Mouse (Mus musculus) adrenal gland, postnatal 4 days (tissue): ENCODE measurements at regions not wholly inside any gene's neighbourhood (a gene's known extent, or its start where the extent isn't known, plus 50 kb on each side); places are given as distances from the start of the nearest gene placed in this dataset.
"Not testable (repeated sequence)": the region's sequence is repeated elsewhere in the genome, so short reads cannot be mapped to it uniquely, and the experiment has no call there.

Experiments
- DNase-seq, 2 experiments: peaks; one replicate each; pipeline ENCODE4 v3.0.0; 2021 to 2022; ENCODE audit warnings: low spot score in 2 of 2, mixed read lengths in 2 of 2

DNA sequence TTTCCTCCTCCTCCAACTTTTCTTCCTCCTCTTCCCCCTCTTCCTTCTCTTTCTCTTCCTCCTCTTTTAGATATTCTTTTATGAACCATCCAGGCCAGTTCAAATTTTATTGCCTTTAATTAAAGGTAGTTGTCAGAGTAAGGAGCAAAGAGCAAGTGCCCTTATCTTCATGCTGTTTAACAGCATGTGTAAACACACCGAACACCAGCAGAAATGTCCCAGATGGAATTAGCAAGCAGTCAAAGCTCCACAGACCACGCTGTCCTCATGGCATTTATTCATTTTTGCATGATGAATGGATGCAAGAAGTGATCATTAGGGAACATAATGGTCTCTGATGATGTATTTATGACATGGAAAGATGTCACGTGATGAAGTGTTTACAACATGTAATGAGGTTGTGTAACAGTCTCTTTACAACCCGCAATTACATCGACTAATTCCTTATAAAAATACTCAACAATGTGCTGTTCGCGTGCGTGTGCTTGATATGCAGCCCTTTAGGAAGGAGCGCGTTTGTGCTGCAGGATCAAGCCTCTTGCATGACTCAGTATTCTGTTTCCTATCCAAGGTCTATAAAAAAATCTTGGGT is 187.0 kb downstream of the Bmp2 start:
- DNase-seq = no peak

DNA sequence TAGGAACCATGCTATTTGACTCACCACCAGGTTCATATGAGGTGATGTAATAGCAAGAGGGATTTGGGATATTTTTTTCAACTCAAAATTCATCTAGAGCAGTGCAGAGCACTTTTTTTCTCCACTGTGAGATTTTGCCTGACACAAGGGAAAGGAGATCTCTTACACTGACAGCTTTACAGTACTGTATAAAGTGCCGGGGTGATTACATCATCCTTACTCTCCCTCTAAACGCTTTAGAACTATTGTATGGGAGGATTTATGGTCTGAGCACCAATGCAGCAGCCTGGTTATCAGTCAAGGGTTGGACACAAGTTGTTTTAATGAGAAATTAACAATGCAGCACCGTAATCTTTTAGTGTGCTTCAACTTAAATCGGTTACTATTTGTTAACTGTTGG is 196.5 kb downstream of the Bmp2 start:
- no peak for DNase-seq

DNA sequence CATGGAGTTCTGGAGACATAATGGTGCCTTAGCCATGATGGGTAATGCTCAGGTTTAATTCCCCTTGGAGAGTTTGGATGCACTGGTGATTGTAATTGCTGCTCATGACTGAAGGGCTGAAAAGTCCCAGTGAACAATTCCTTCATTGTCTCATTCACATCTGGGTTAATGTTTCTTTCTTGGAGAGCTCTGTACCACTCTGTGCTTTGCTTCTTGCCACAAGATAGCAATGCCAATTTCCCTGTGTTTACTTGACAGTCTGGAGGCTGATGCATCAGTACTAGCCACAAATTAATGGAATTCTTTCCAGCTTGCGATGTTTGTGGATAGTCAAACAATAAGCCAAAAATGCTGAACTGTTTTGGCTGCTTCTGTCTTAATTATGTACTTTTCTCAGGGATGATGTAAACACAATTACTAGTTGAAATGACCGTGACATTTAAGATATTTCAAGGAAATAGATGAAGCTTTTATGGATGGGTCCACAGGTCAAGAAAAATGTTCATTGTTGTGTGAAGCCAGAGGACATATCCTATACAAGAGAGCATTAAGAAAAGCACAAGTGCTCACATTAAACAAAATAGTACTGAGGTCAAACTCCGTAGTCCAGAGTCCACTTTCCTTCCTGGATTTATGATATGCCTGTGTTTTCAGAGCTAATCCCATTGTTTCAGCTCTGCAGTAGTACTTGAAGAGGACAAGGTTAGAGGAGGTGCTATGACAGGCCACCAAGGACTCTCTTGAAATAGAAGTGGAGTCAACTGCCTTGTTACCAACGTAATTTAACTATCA is 198.1 kb downstream of the Bmp2 start:
- no peak for DNase-seq

DNA sequence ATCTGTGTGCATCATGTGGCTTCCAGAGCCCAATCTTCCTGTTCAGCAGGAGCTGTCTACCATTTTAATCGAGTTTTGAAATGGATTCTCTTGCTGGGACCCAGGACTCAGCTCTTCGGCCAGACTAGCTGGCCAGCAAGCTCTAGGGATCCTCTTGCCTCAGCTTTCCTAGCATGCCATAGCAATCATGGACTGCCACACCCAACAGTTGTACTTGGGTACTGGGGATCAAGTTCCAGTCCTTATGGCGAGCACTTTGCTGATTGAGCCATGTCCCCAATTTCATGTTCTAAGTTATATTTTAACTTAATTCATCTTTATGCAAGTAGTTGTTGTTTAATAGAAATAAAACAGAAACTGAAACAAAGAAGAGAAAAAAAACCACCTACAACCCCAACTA is 202.1 kb downstream of the Bmp2 start:
- no peak for DNase-seq

DNA sequence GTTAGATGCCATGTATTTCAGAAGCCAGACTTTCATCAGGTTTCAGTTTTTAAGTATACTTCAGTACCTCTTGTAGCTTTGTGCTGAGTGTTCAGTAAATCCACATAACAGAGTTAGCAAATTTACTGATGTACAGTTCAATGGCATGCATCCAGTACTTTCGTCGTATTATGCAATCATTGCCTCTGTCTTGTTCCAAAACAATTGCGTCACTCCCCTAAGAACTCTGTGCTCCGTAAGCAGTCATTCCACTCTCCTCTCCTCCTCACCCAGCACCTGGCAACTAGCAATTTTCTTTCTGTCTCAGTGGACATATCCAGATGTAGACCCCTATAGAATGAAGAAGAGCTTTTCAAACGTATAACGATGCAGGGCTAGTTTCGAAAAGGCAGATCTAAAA is 209.5 kb downstream of the Bmp2 start:
- no peak for DNase-seq

DNA sequence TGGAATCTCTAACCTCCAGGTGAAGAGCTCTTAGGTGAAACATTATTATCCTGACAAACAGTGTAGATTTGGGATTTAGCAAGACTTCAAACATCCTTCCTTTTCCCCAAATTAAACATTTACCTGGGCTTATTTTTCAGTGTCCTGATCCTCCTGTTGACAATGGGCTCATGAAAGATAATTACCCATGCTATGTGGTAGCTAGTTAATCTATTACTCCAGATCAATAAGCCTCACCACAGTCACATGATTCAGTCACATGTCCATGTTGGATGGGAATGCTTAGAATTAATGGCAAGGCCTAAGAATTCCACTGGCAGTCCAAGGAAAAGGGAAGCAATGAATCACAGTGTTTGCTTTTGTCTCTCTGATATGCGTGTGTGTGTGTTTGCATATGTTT is 216.6 kb downstream of the Bmp2 start:
- DNase-seq = no peak

DNA sequence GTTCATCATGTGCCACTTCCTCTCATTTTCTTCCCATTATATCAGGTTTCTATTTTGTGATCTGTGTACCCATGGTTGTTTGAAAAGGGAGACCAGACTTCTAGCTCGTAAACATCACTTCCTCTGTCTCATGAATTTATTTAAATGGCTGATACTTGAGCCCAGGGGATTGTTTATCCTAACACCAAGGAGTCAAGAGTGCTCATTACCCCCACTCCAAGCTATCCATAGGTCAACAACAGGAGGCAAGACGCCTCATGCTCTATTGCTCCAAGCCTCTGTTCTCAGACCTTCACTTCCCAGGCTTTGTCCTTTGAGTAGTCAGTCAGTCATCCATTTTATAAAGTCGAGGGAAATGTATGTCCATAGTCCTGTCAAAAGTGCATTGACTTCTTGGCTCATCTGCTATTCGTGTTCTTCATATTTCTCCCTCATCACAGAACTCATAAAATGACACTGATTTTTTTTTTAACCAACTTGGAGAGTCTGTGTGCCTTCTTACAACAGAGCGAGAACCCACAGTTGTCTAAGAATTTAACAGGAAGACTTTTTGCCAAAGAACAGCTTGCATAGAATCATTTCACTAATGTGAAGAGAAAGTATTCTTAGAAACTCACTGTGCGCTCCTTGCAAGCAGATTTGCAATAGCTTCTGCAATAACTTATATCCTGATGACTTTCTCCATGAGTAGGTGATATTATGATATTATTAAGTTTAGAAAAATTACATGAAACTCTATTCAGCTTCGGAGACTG is 231.8 kb downstream of the Bmp2 start:
- no peak for DNase-seq

DNA sequence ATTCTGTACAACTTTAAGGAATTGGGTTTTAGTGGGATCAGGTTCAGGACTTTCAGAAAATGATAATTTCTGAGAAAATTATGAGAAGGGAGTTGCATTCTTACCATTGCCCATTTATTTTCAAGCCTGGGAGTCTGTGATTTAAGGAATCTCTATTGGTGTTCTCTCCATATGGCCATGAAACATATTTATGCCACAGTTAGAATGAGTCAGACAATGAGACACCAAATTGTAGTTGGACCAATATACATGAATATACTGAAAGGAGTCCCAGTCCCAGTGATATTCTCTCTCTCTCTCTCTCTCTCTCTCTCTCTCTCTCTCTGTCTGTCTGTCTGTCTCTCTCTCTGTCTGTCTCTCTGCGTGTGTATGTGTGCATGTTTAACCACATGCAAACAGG is 239.1 kb downstream of the Bmp2 start:
- DNase-seq = no peak

DNA sequence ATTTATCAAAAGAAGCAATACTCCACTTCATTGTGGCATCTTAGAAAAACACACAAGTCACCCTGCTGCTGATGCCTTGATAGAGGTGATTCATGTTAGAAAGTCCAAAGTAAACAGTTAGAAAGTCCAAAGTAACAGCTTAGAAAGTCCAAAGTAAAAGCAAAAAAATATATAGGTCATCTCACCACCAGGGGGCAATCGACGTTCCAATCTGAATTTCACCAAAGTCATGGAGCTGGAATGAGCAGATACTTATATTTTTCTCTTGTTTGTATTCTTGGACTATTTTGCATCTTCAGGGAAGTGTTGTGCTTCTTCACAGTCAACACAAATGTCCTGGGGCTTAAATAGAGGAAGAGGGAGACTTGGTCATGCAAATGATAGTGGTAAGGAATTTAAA is 241.3 kb downstream of the Bmp2 start:
- peak in 1 of 2 experiments; percentile 5 for DNase-seq

DNA sequence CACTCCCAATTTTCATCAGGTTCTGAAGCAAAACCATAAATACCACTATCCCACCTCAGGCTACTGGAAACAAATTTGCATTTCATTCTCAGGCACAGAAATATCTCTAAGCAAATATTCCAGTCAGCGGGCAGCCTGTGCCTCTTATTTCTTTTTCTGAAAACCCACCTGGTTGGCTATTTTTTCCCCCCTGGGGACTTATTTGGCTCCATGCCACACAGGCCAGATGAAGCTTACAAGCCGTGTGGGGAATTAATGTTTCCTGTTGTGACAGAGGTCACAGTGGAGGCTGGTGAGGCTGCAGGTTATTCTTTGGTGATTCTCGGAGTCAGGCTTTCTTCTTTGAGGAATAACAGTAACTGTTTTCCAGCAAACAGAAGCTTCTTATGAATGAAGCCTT is 250.7 kb downstream of the Bmp2 start:
- no peak for DNase-seq

DNA sequence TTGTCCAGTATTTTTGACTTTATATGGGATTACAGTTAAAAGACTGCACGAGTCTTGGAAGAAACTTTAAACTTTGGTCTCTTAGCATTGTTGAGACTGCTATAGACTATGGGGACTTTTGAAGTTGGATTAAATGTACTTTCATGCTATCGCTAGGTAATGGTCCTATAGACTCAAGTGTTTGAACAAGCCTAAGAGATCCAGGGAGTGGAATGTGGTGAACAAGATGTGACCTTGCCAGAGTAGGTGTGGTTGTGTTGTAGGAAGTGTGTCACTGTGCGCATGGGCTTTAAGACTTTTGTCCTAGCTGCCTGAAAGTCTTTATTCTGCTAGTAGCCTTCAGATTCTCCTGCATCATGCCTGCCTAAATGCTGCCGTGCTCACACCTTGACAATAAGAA is 269.5 kb downstream of the Bmp2 start:
- DNase-seq = no peak

DNA sequence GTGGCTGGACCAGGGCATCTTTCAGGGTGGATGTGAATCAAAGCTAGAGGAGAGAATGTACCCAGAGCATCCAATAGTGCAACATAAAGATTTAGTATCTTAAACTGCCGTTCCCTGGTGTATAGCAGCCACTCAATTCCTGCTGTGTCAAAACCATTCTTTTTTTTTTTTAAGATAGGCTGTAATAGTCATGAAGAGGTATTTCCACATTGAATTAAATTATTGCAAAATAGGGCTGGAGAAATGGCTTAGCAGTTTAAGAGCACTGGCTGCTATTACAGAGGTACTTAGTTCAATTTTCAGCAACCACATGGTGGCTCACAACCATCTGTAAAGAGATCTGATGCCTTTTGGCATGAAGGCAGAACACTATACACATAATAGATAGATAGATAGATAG is 277.4 kb downstream of the Bmp2 start:
- no peak for DNase-seq

DNA sequence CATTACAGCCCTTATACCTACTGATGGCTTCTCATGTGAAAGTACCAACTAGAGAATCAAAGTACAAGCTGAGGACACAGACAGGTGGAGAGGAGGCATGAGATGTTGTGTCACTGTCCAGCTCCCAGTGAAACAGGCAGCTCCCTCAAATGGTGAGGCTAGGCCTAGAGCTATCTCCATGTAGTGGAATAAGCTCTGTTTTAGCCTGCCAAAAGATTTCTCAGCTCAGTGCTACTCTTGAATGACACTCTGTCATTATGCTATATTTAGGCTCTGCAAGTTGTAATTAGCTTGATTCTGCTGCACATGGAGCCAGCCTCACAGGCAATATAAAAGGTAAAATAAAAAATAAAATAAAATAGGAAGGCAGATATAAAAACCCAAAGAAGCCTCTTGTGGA is 298.5 kb downstream of the Bmp2 start:
- DNase-seq = no peak

DNA sequence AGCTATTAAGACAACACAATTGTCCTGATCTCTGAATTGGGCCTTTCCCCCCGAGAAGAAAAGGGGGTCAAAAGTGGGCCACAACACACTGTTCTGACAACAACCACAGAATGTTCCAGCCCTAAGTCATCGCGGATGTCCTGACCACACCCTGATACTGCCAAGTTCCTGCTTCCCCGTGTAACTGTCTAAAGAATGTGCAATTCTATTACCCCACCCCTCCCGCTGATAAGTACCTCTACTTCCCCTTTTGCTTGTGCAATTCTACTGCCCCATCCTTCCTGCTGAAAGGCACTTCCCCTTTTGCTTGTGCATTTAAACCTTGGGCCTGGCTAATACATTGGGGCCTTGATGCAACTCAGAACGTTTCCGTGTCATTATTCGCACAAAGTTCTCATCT is 323.0 kb downstream of the Bmp2 start:
- DNase-seq = not testable (repeated sequence)

DNA sequence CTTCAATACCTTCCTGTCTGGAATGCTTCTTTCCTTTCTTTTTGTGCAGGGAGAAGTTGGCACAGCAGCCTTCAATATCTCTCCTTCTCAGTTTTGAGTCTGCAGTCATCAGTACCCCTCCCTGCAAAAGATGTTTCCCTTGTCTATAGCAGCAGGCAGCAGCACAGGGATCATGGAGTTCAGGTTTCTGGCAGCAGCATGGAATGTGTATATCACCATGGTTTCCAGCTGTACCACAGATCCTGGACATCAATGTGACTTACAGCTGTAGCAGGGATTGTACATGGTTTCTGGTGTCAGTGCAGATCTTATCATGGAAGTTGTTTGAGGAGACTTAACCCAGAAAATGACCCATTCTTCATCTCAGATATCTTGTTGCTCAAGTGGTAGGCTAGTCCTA is 331.7 kb downstream of the Bmp2 start:
- no peak for DNase-seq

DNA sequence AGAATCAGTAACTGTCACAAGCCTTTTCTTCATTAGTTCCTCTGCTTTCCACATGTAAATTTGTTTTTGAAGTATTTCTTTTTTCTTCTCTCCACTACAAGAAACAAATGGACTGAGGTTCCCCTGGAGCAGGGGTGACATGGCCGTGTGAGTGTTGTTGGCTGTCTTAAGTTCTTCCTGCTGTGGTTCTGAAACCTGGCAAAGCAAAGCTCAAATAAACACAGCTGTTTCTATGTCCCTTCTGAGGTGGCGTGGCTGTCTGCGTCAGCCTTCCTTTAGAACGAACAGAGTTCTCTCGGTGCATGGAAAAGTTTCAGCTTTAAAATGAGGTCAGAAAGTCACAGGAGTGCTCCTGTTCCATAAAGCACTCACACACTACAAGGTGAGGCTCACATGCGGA is 354.3 kb downstream of the Bmp2 start:
- DNase-seq = no peak
